Comparison of ENCODE assay signal across 1 mouse cellular context in the genomic region with DNA sequence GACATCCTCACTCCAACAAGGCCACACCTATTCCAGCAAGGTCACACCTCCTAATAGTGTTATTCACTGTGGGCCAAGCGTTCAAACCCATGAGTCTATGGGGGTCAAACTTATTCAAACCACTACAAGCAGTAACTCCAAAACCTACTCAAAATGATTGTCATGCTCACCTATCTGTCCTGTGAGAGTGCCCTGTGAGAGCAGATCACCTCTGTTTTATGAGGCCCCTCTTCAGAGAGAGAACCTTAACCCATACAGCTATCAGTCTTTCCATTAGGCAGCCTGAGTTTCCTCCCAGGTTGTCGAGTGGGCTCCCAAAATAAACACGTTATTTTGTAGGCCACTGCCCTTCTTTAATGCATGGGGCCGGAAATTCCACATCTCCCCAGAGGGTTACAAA.
A peak's percentile ranks its signal among the peaks of the same experiment; 100 is the strongest.
TF ChIP-seq lines count a peak whose summit lies in the region.

No protein-coding gene starts in this region.

TF ChIP-seq in CH12.LX, 34 proteins besides CTCF, POLR2A, EP300 and RAD21:
- no peak for TF ChIP-seq NELFE (IDR thresholded peaks at IDR 0.05; ENCODE audit: low read depth, low read length)
- no peak for TF ChIP-seq SMC3 (IDR thresholded peaks at IDR 0.05; ENCODE audit: low read depth, low read length)
- no peak for TF ChIP-seq MAZ (IDR thresholded peaks at IDR 0.05; ENCODE audit: low read depth, low read length)
- TF ChIP-seq ZKSCAN1 (IDR thresholded peaks at IDR 0.05; ENCODE audit: borderline replicate concordance, low read depth, low read length) = no peak
- peak; percentile 21; the same call in 1 of the 2 replicates for TF ChIP-seq MAFK (IDR thresholded peaks at IDR 0.05; ENCODE audit: insufficient replicate concordance, low read length)
- 0 out of 2 replicates have a peak, but pooled peaks have one; percentile 10 for TF ChIP-seq BHLHE40 (IDR thresholded peaks at IDR 0.05; ENCODE audit: low read depth, low read length)
- TF ChIP-seq ETS1 (conservative IDR thresholded peaks at IDR 0.05; ENCODE audit: low read depth, low read length) = no peak
- no peak for TF ChIP-seq CHD1 (IDR thresholded peaks at IDR 0.05; ENCODE audit: low read depth, low read length)
- TF ChIP-seq KAT2A (IDR thresholded peaks at IDR 0.05; ENCODE audit: insufficient replicate concordance, low read length) = no peak
- peak; percentile 69 for TF ChIP-seq POLR2AphosphoS2 (IDR thresholded peaks at IDR 0.05; ENCODE audit: low read depth, low read length)
- no peak for TF ChIP-seq MAX (IDR thresholded peaks at IDR 0.05; ENCODE audit: low read length)
- TF ChIP-seq JUND (conservative IDR thresholded peaks at IDR 0.05; ENCODE audit: low read depth, low read length) = no peak
- no peak for TF ChIP-seq USF1 (IDR thresholded peaks at IDR 0.05; ENCODE audit: low read depth, low read length)
- no peak for TF ChIP-seq MXI1 (IDR thresholded peaks at IDR 0.05; ENCODE audit: low read depth, low read length)
- TF ChIP-seq USF2 (conservative IDR thresholded peaks at IDR 0.05; ENCODE audit: low read depth, low read length) = no peak
- no peak for TF ChIP-seq HCFC1 (IDR thresholded peaks at IDR 0.05; ENCODE audit: low read depth, low read length)
